Mouse (Mus musculus) forebrain, embryonic 11.5 days (tissue): Measurements from ENCODE around the gene Gm45713. TPM values are rescaled to one million over a fixed set of nuclear protein-coding genes. Genes with fewer than 3 reads are reported as not detected.
A peak's percentile ranks its signal among the peaks of the same experiment; 100 is the strongest.

Source experiments
- ATAC-seq: fragments of 200-750 bp; cut with Nextera tagmentation; replicated peaks from 2 replicates; pipeline ENCODE4 v1.8.0; 2017; ENCODE audit warnings: moderate TSS enrichment; ENCODE audit not compliant: low FRiP score
- DNase-seq: peaks from one replicate; pipeline ENCODE4 v3.0.0-alpha.2; 2017; ENCODE audit warnings: low spot score
- H3K27ac ChIP-seq: fragments of 300-500 bp; sonication (generic); 2 replicates; pipeline ENCODE4 v1.5.1; 2014; ENCODE audit warnings: low read depth, low read length
- H3K27me3 ChIP-seq: fragments of 300-500 bp; sonication (generic); 2 replicates; pipeline ENCODE4 v1.6.1; 2014; ENCODE audit warnings: mild to moderate bottlenecking, low read length, mixed read lengths; ENCODE audit not compliant: control insufficient read depth, insufficient read depth
- H3K36me3 ChIP-seq: fragments of 300-500 bp; sonication (generic); 2 replicates; pipeline ENCODE4 v1.6.1; 2014; ENCODE audit warnings: mild to moderate bottlenecking, low read length, moderate library complexity, mixed read lengths; ENCODE audit not compliant: control insufficient read depth, insufficient read depth
- H3K4me1 ChIP-seq: fragments of 300-500 bp; sonication (generic); replicated peaks from 2 replicates; pipeline ENCODE4 v1.6.1; 2014; ENCODE audit warnings: low read length, mixed read lengths; ENCODE audit not compliant: control insufficient read depth, insufficient read depth
- H3K4me2 ChIP-seq: fragments of 300-500 bp; sonication (generic); 2 replicates; pipeline ENCODE4 v1.6.1; 2014; ENCODE audit warnings: low read depth, mild to moderate bottlenecking, low read length, moderate library complexity, mixed read lengths; ENCODE audit not compliant: severe bottlenecking
- H3K4me3 ChIP-seq: fragments of 300-500 bp; sonication (generic); 2 replicates; pipeline ENCODE4 v1.5.1; 2014; ENCODE audit warnings: low read depth, low read length
- H3K9ac ChIP-seq: fragments of 300-500 bp; sonication (generic); 2 replicates; pipeline ENCODE4 v1.6.1; 2014; ENCODE audit warnings: low read length
- H3K9me3 ChIP-seq: fragments of 300-500 bp; sonication (generic); 2 replicates; pipeline ENCODE4 v1.6.1; 2016; ENCODE audit warnings: low read length, mixed read lengths; ENCODE audit not compliant: control insufficient read depth
- WGBS: fragments of 180-500 bp; shearing (Covaris S2); extraction: QIAGEN DNeasy Blood & Tissue Kit; methylation state at CpG from one replicate; pipeline ENCODE4 v1.1.7; 2014; 5-methylcytosine and 5-hydroxymethylcytosine counted together
- polyA plus RNA-seq: library from polyadenylated mRNA; unstranded; fragments of >200 nt; fragmentation: Nextera tagmentation; extraction: Ambion mirVana; gene quantifications from 2 replicates; pipeline ENCODE4 v1.2.1, GENCODE M21; 2014

Gm45713 gene
- polyA plus RNA-seq, 1 experiment from 2014 or later: 0.55 TPM

DNA sequence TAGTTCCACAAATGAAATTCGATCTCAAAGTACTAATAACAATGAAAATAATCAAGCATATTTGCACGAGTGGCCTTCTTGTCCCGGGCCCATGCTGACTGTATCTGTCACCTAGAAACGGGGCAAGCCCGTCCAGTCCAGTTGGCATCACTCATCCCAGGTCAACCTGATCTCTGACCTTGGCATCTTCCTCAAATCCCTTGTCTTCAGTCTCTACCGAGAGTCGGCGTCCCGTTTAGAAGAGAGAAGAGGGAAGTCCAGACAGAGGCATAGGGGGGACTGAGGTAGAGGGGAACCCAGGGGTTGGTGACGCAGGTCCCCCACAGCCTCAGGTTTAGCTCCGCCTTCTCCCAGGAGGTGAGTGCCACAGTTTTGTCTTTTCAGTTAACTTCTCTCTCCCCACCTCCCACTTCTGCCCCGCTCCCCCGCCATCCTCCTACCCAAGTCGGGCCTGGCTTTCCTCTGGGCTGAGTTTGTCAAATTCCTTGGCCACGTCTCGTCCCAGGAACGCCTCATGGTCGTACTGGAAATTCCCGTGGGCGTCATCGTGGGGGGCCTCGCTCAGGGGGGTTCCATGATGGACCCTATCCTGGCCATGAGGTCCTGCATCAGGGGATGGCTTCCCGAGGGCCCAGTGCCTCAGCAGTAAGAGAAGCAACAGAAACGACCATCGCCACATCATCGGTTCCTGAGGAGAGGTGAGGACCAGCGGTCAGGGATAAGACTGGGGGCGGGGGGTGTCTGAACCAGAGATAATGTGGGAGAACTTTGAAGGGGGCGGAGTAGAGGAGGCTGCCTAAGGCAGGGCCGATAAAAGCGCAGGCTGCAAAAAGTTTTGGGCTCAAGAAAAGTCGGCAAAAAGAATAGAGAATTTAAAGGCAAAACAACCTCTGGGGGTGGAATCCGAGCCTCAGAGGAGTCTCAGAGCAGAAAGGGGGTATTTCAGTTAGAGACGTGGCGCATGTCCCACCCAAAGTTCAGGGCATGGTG is 44.7 kb downstream of the Gm45713 start:
- H3K27ac ChIP-seq: no peak overlapping the region
- peak overlapping the region; percentile 64 for H3K4me2 ChIP-seq
- peaks cover 5% of the 10 kb centered on the region; the same call in 1 of the 2 replicates for H3K36me3 ChIP-seq
- H3K9me3 ChIP-seq: no peaks in the 10 kb centered on the region
- DNase-seq (peak; percentile 65), ATAC-seq (peak; percentile 44; the same call in 1 of the 2 replicates)
- no peaks in the 10 kb centered on the region for H3K27me3 ChIP-seq
- peak overlapping the region; percentile 46 for H3K4me3 ChIP-seq
- peaks cover 3% of the 10 kb centered on the region; the same call in 1 of the 2 replicates for H3K4me1 ChIP-seq
- H3K9ac ChIP-seq: peak overlapping the region; percentile 58
- WGBS: 16% methylated on average over 35 of the region's 35 CpGs

- Histone ChIP-seq H3K9ac (no peak overlapping the region), H3K9me3 (no peaks in the 10 kb centered on the region), H3K36me3 (peaks cover 9% of the 10 kb centered on the region), H3K27me3 (no peaks in the 10 kb centered on the region), H3K4me3 (no peak overlapping the region), H3K4me2 (no peak overlapping the region), H3K27ac (no peak overlapping the region), H3K4me1 (peaks cover 3% of the 10 kb centered on the region; the same call in 1 of the 2 replicates)
- DNase-seq (no peak), ATAC-seq (no peak)
- WGBS: 82% methylated on average over 13 of the region's 13 CpGs
These were observed 45.6 kb downstream of the Gm45713 start for GRCm38 (mm10) chr7:45090251-45090977.

DNA sequence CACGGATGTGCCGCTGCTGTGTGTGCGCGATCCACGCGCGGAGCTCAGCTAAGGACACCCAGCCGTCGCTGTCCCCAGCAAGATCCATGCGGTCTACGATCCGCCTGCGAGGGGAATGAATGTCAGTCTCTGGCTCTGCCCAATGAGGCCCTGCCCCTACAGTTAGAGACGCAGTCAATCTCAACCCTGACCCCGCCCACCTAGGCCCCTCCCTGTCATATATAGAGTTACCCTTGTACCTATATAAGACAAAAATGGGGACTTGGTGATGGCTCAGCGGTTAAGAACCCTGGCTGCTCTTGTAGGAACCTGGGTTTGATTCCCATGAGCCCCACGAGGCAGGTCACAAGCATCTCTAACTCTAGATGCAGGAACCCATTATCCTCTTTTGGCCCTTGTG is 47.4 kb downstream of the Gm45713 start:
- peaks cover 3% of the 10 kb centered on the region; the same call in 1 of the 2 replicates for H3K4me1 ChIP-seq
- WGBS: 95% methylated on average over 17 of the region's 17 CpGs
- H3K9me3 ChIP-seq: no peaks in the 10 kb centered on the region
- no peak overlapping the region for H3K4me2 ChIP-seq
- no peak for DNase-seq
- no peak overlapping the region for H3K4me3 ChIP-seq
- H3K27me3 ChIP-seq: no peaks in the 10 kb centered on the region
- no peak for ATAC-seq
- no peak overlapping the region for H3K27ac ChIP-seq
- H3K36me3 ChIP-seq: peaks cover 9% of the 10 kb centered on the region
- H3K9ac ChIP-seq: no peak overlapping the region

- peaks cover 1% of the 10 kb centered on the region; the same call in 1 of the 2 replicates for H3K4me1 ChIP-seq
- WGBS: 78% methylated on average over 4 of the region's 4 CpGs
- no peaks in the 10 kb centered on the region for H3K9me3 ChIP-seq
- H3K27me3 ChIP-seq: no peaks in the 10 kb centered on the region
- no peak for DNase-seq
- peaks cover 9% of the 10 kb centered on the region for H3K36me3 ChIP-seq
- no peak for ATAC-seq
- no peak overlapping the region for H3K27ac ChIP-seq
- no peak overlapping the region for H3K4me3 ChIP-seq
- no peak overlapping the region for H3K4me2 ChIP-seq
- H3K9ac ChIP-seq: no peak overlapping the region
These were observed 49.9 kb downstream of the Gm45713 start for GRCm38 (mm10) chr7:45086084-45086483.

DNA sequence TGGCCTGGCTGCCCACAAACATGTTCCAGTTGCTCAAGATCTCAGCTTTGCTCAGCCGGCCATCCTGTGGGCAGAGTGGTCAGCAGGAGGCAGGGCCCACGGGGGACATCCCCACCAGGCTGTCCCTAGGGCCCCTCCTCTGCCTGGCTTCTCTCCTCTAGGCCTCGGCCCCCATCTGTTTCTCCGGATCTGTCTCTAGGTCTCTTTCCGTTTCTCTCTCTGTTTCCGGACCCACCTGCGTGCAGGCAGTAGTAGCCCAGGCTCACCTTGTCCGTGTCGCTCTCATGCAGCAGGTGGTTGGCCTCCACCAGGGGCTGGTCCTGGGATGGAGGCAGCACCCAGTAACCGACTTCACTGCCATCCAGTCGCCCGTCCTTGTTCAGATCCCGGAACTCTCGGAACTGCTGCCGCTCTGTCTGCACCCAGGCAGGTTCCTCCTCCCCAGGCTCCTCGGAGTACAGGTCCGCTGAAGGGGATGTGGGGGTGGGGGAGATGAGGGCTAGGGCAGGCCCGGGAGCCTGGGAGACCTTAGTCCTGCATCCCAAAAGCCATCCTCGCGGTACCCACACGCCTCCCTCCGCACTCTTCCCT is 52.6 kb downstream of the Gm45713 start:
- ATAC-seq (no peak), DNase-seq (no peak)
- Histone ChIP-seq H3K4me1 (no peaks in the 10 kb centered on the region), H3K27ac (no peak overlapping the region), H3K27me3 (no peaks in the 10 kb centered on the region), H3K9me3 (no peaks in the 10 kb centered on the region), H3K4me3 (no peak overlapping the region), H3K9ac (no peak overlapping the region), H3K4me2 (no peak overlapping the region), H3K36me3 (peaks cover 9% of the 10 kb centered on the region)
- whole genome bisulfite sequencing: 88% methylated on average over 22 of the region's 22 CpGs

DNA sequence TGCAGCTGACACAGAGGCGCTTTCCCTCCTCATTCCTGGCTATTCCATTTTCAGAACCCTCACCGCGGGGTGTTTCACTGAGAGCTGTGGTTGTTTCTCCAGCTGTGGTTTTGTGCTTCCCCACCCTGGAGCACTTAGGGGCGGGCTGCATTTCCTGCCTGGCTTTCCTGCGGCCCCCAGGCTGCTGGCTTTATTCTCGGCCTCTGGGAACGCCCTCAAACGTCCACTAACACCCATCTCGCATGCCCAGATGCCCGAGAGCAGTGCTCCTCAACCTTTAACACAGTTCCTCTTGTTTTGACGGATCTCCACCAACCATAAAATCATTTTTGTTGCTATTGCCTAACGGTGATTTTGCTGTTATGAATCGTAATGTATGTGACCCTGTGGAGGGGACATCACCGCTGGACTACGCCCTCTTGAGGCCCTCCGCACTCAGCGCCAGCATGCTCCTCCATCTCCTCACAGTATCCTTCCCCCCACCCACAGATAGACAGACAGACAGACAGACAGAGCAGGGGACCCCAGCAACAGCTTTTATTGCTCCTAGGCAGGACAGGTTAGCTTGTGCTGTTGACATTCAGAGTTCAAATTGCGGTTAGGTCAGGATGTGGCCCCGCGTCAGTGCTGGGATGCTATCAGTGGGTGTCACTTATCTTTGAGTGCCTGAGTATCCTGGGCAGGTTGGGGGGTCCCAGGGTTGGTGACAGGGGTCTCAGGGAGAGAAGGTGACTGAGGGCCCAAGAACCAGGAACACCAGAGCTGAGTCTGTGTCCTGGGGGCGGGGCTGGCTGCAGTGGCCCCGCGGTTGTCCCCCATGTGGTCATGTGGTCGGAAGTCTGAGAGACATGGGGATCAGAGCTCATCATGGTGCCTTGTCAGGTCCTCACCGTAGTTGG is 53.4 kb downstream of the Gm45713 start:
- Histone ChIP-seq H3K9ac (no peak overlapping the region), H3K36me3 (peaks cover 9% of the 10 kb centered on the region), H3K4me3 (no peak overlapping the region), H3K9me3 (no peaks in the 10 kb centered on the region), H3K4me2 (no peak overlapping the region), H3K4me1 (no peaks in the 10 kb centered on the region), H3K27ac (no peak overlapping the region), H3K27me3 (no peaks in the 10 kb centered on the region)
- ATAC-seq: no peak
- WGBS: 78% methylated on average over 25 of the region's 25 CpGs
- no peak for DNase-seq

- WGBS: 50% methylated on average over 5 of the region's 5 CpGs
- H3K27me3 ChIP-seq: no peaks in the 10 kb centered on the region
- H3K27ac ChIP-seq: no peak overlapping the region
- H3K9ac ChIP-seq: no peak overlapping the region
- DNase-seq: no peak
- H3K4me1 ChIP-seq: no peaks in the 10 kb centered on the region
- H3K4me3 ChIP-seq: no peak overlapping the region
- no peak overlapping the region for H3K4me2 ChIP-seq
- peaks cover 1% of the 10 kb centered on the region for H3K36me3 ChIP-seq
- ATAC-seq: no peak
- no peaks in the 10 kb centered on the region for H3K9me3 ChIP-seq
These were observed 55.0 kb downstream of the Gm45713 start for GRCm38 (mm10) chr7:45081016-45081415.
